Mouse (Mus musculus): ENCODE measurements around the gene Hhipl1. TPM values are rescaled to one million over a fixed set of nuclear protein-coding genes. Genes with fewer than 3 reads are reported as not detected.

Gene Hhipl1
- polyA plus RNA-seq, 1 experiment from 2014 or later: 1.6 TPM

DNA sequence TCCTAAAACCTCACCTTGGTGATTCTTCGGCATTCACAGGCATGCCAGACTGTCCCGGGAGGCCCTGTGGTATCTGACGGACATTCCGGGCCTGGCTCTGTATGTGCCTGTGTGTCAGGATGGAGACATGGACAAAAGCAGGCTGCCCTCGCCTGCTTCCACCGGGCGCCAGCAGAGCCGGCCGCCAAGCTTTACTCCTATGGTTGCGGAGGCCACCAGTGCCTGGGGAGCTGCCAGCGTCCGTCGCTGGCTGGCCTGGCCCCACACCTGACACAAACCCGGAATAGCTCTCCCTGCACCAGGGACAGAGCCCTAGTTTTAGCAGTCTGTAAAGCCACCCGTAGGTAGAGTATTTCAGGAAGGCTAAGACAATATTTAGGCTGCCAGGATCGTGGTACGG is 66.2 kb downstream of the Hhipl1 start:
- peaks cover 2% of the 10 kb centered on the region; the same call in 1 of the 2 replicates for H3K27me3 ChIP-seq
- no peak overlapping the region for H3K9ac ChIP-seq
- H3K36me3 ChIP-seq: no peaks in the 10 kb centered on the region
- no peak overlapping the region for H3K27ac ChIP-seq
- H3K4me1 ChIP-seq (replicated peaks): peaks cover 18% of the 10 kb centered on the region
- no peak overlapping the region for H3K4me3 ChIP-seq
- 60% methylated on average over 17 of the region's 17 CpGs for WGBS
- no peak overlapping the region for H3K4me2 ChIP-seq
- no peak for ATAC-seq (ENCODE audit: low FRiP score)
- H3K9me3 ChIP-seq: no peaks in the 10 kb centered on the region

DNA sequence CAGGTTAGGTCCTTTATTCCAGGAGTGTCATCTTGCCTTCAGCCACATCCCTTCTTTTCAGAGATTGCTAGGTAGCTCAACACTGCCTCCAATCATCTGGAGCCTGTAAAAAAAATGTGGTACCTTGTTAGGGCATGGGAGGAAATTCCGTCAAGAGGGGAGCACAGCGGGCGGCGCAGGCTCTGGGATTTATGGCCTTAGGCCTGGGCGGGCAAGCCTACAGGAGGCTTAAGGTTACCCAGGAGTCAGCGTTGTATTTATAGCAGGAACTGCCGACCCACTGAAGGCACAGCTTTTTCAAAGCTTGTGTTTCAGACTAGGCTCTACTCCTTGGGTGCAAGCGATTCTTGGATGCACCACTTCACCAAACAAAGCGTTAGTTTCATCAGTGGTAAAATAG is 67.5 kb downstream of the Hhipl1 start:
- Histone ChIP-seq H3K27ac (no peak overlapping the region), H3K9ac (no peak overlapping the region), H3K27me3 (no peaks in the 10 kb centered on the region; the same call in 1 of the 2 replicates), H3K4me2 (no peak overlapping the region), H3K4me1 (replicated peaks) (peaks cover 16% of the 10 kb centered on the region), H3K36me3 (no peaks in the 10 kb centered on the region), H3K4me3 (no peak overlapping the region), H3K9me3 (no peaks in the 10 kb centered on the region)
- WGBS: 81% methylated on average over 9 of the region's 9 CpGs
- ATAC-seq (ENCODE audit: low FRiP score): no peak

DNA sequence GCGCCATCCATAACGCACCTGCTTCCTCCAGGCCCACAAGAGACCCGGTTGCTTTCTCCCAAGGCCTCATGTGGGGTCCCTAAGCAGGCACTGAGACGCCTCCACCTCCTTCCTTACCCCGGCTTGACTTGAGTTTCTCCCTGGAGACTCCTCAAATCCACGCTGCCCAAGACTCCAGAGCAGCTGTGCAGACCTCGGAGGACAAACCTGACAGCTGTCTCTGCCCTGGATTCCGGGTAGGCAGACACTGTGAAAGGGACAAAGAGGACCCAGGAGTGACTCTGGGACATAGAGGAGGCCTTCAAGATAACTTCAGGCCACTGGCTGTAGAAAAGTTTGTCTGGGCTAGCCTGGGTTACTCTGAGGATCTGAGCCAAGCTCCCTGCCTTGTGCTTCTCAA is 68.6 kb downstream of the Hhipl1 start:
- no peak overlapping the region for H3K27ac ChIP-seq
- H3K27me3 ChIP-seq: no peaks in the 10 kb centered on the region
- no peak overlapping the region for H3K9ac ChIP-seq
- H3K4me3 ChIP-seq: no peak overlapping the region
- no peak for ATAC-seq (ENCODE audit: low FRiP score)
- H3K4me2 ChIP-seq: no peak overlapping the region
- 81% methylated on average over 8 of the region's 8 CpGs for WGBS
- H3K9me3 ChIP-seq: no peaks in the 10 kb centered on the region
- peaks cover 12% of the 10 kb centered on the region for H3K4me1 ChIP-seq (replicated peaks)
- no peaks in the 10 kb centered on the region for H3K36me3 ChIP-seq

DNA sequence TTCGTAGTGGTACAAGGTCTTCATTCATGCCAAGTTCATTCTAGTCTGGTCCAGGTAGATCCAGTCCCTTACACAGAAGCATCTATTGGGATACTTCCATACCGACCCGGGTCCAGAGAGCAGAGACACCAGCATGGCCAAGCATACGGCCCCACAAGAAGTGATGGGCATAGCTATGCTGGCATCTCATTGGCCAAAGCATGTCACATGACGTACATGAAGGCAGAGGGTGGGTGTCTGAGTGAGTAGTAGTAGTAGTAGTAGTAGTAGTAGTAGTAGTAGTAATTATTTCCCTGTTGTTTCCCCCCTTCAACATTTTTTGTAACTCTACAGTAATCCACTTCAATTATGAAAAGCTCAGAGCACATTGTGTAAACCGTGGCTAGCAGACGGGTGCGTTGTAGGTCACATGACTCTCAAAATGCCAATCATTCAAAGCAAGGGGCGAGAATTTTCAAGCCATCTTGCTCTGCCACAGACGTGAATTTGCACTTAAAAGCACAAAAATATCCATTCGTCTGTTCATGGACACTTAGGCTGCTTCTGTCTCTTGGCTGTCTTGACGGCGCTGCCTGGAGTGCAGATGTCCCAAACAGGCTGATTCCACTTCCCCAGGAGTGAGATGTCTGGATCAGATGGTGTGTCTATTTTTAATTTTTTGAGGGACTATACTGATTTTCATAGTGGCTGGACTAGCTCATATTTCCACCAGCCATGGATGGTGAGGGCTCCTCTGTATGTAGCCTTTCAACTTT is 72.5 kb downstream of the Hhipl1 start:
- H3K27ac ChIP-seq: no peak overlapping the region
- no peak for ATAC-seq (ENCODE audit: low FRiP score)
- H3K27me3 ChIP-seq: no peaks in the 10 kb centered on the region
- WGBS: 84% methylated on average over 13 of the region's 13 CpGs
- no peak overlapping the region for H3K9ac ChIP-seq
- no peaks in the 10 kb centered on the region for H3K4me1 ChIP-seq (replicated peaks)
- H3K4me3 ChIP-seq: no peak overlapping the region
- H3K36me3 ChIP-seq: no peaks in the 10 kb centered on the region
- no peaks in the 10 kb centered on the region for H3K9me3 ChIP-seq
- no peak overlapping the region for H3K4me2 ChIP-seq

Other genes starting within 250 kb of the Hhipl1 start
- 99.7 and 102 TPM in 2 replicates for gene Setd3, start 127.0 kb upstream of the Hhipl1 start, polyA plus RNA-seq (2015; fragmentation: Nextera tagmentation; extraction: Ambion mirVana)
- gene Ccnk, start 126.7 kb upstream of the Hhipl1 start, polyA plus RNA-seq (2015; fragmentation: Nextera tagmentation; extraction: Ambion mirVana): 3.8 and 4.0 TPM in 2 replicates
- 17.3 and 17.7 TPM in 2 replicates for gene Ccdc85c, start 30.8 kb upstream of the Hhipl1 start, polyA plus RNA-seq (2015; fragmentation: Nextera tagmentation; extraction: Ambion mirVana)
- 15.4 and 17.5 TPM in 2 replicates for gene Cyp46a1, start 28.1 kb downstream of the Hhipl1 start, polyA plus RNA-seq (2015; fragmentation: Nextera tagmentation; extraction: Ambion mirVana)
- gene Eml1, start 64.7 kb downstream of the Hhipl1 start, polyA plus RNA-seq (2015; fragmentation: Nextera tagmentation; extraction: Ambion mirVana): 58.7 and 61.9 TPM in 2 replicates
- gene Evl, start 248.4 kb downstream of the Hhipl1 start, polyA plus RNA-seq (2015; fragmentation: Nextera tagmentation; extraction: Ambion mirVana): 205 and 206 TPM in 2 replicates

All from hindbrain, embryonic 13.5 days (tissue).